Mouse (Mus musculus) embryonic fibroblast, embryonic 13.5 days (primary cell): ENCODE data around the gene Itih5.

ENCODE experiments used
- CTCF ChIP-seq: IDR thresholded peaks from 2 replicates; pipeline ENCODE4 v1.5.1; 2011; ENCODE audit warnings: mild to moderate bottlenecking, control low read depth, low read length, moderate library complexity, borderline replicate concordance; ENCODE audit not compliant: insufficient read depth
- POLR2A ChIP-seq: IDR thresholded peaks from 2 replicates; pipeline ENCODE4 v1.6.1; 2011; ENCODE audit warnings: low read depth, mild to moderate bottlenecking, control low read depth, low read length, moderate library complexity

DNA sequence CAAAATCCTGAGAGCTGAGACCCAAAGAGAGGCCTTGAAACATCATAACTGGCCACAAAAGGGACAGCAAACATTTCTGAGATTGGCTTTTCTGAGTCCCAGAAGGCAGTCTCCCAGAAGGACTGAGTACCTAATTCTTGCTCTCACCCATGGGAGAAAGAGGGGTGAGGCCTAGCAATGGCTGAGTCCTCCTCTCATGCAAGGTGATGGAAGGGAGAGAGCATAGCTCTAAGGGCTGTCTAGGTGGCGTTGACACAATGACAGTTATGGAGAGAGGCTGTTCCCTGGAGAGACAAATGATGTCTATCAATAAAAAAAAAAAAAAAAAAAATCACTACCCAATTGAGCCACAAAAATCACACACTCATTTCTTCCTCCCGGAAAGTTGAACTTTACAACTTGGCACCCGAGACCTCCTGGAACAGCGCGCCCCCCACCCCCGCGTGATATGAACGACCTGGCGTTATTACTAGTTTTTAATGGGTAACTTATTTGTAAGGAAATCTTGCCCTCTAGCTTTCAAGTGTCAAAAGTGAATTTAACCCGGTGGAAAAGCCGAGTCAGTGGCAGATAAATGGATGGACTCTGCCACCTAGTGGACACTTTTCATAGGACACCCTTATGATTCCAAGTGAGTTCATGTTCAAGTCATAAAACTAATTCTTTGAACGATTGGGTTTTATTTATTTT, 134.9 kb downstream of the Itih5 start:
- TF ChIP-seq CTCF (no peak), POLR2A (no peak)
